Mouse (Mus musculus) liver, adult 2 months (tissue): Measurements from ENCODE around the gene Dop1a. TPM values are rescaled to one million over a fixed set of nuclear protein-coding genes. Genes with fewer than 3 reads are reported as not detected.
A peak's percentile ranks its signal among the peaks of the same experiment; 100 is the strongest.

Experiments
- DNase-seq: peaks from one replicate; pipeline ENCODE4 v3.0.0-alpha.2; 2011; ENCODE audit warnings: low read depth, low spot score; ENCODE audit errors: extremely low read depth
- H3K27ac ChIP-seq: fragments of 200-500 bp; replicated peaks from 2 replicates; pipeline ENCODE4 v1.5.1; 2012; ENCODE audit warnings: low read depth, mild to moderate bottlenecking, control low read depth, inconsistent platforms, low read length; ENCODE audit not compliant: insufficient read depth
- H3K27me3 ChIP-seq: fragments of 200-500 bp; 2 replicates; pipeline ENCODE4 v1.6.1; 2012; ENCODE audit warnings: mild to moderate bottlenecking, moderate library complexity, low read length, inconsistent platforms; ENCODE audit not compliant: control insufficient read depth, insufficient read depth
- H3K36me3 ChIP-seq: fragments of 200-500 bp; 2 replicates; pipeline ENCODE4 v1.6.1; 2012; ENCODE audit warnings: low read length, inconsistent platforms; ENCODE audit not compliant: control insufficient read depth, insufficient read depth
- H3K4me1 ChIP-seq: fragments of 200-500 bp; 2 replicates; pipeline ENCODE4 v1.6.1; 2011; ENCODE audit warnings: low read length; ENCODE audit not compliant: control insufficient read depth, insufficient read depth
- H3K4me3 ChIP-seq: fragments of 200-500 bp; 2 replicates; pipeline ENCODE4 v1.5.1; 2011; ENCODE audit warnings: low read depth, mild to moderate bottlenecking, control low read depth, low read length, moderate library complexity; ENCODE audit not compliant: insufficient read depth
- H3K79me2 ChIP-seq: fragments of 200-500 bp; 2 replicates; pipeline ENCODE4 v1.6.1; 2012; ENCODE audit warnings: inconsistent platforms, mild to moderate bottlenecking, low read length, moderate library complexity; ENCODE audit not compliant: control insufficient read depth, insufficient read depth
- H3K9ac ChIP-seq: fragments of 200-500 bp; 2 replicates; pipeline ENCODE4 v1.6.1; 2012; ENCODE audit warnings: low read depth, mild to moderate bottlenecking, control low read depth, inconsistent platforms, low read length
- CTCF ChIP-seq: fragments of 200-500 bp; IDR thresholded peaks from 2 replicates; pipeline ENCODE4 v1.5.1; 2011; ENCODE audit warnings: low read depth, low read length, control low read depth
- POLR2A ChIP-seq: fragments of 200-500 bp; IDR thresholded peaks from 2 replicates; pipeline ENCODE4 v1.6.1; 2011; ENCODE audit warnings: low read length, control low read depth; ENCODE audit not compliant: insufficient read depth; ENCODE audit errors: extremely low read depth
- WGBS: fragments of 180-500 bp; shearing (Covaris S2); methylation state at CpG from one replicate; pipeline ENCODE4 v1.1.7; 2018; 5-methylcytosine and 5-hydroxymethylcytosine counted together
- polyA plus RNA-seq: library from polyadenylated mRNA; depleted of rRNA; stranded (reverse); fragments of >200 nt; gene quantifications from 2 replicates; pipeline ENCODE4 v1.2.3, GENCODE M21; 2012
- total RNA-seq: library from RNA; depleted of rRNA; stranded (reverse); fragments of >200 nt; gene quantifications from 2 replicates; pipeline ENCODE4 v1.2.3, GENCODE M21; 2014

Gene Dop1a
- total and polyA plus RNA-seq, 2 experiments, result 5.9 to 25.9 TPM

GRCm38 (mm10) chr9:86438337-86439009 is 28.5 kb upstream of the Dop1a start:
- no peaks in the 10 kb centered on the region for H3K79me2 ChIP-seq
- WGBS, result 89% methylated on average over 11 of the region's 11 CpGs
- H3K4me3 ChIP-seq, result no peak overlapping the region
- TF ChIP-seq CTCF (no peak), POLR2A (no peak)
- no peaks in the 10 kb centered on the region for H3K27me3 ChIP-seq
- no peaks in the 10 kb centered on the region for H3K36me3 ChIP-seq
- no peak overlapping the region for H3K9ac ChIP-seq
- no peaks in the 10 kb centered on the region for H3K4me1 ChIP-seq
- no peak for DNase-seq
- no peak overlapping the region for H3K27ac ChIP-seq

- H3K4me3 ChIP-seq, result no peak overlapping the region
- no peaks in the 10 kb centered on the region for H3K4me1 ChIP-seq
- no peaks in the 10 kb centered on the region for H3K27me3 ChIP-seq
- H3K9ac ChIP-seq, result no peak overlapping the region
- no peak for TF ChIP-seq CTCF
- no peak for TF ChIP-seq POLR2A
- H3K27ac ChIP-seq, result no peak overlapping the region
- no peaks in the 10 kb centered on the region for H3K36me3 ChIP-seq
- peak; percentile 60 for DNase-seq
- H3K79me2 ChIP-seq, result no peaks in the 10 kb centered on the region
- WGBS, result 62% methylated on average over 4 of the region's 4 CpGs
These were observed 24.7 kb upstream of the Dop1a start for GRCm38 (mm10) chr9:86442248-86442647.

GRCm38 (mm10) chr9:86446847-86447246 is 20.1 kb upstream of the Dop1a start:
- H3K9ac ChIP-seq, result no peak overlapping the region
- DNase-seq, result peak; percentile 61
- H3K36me3 ChIP-seq, result no peaks in the 10 kb centered on the region
- no peak overlapping the region for H3K4me3 ChIP-seq
- WGBS, result 62% methylated on average over 7 of the region's 7 CpGs
- H3K4me1 ChIP-seq, result peaks cover 3% of the 10 kb centered on the region; the same call in 1 of the 2 replicates
- no peaks in the 10 kb centered on the region for H3K79me2 ChIP-seq
- H3K27me3 ChIP-seq, result no peaks in the 10 kb centered on the region
- H3K27ac ChIP-seq, result no peak overlapping the region
- TF ChIP-seq POLR2A (no peak), CTCF (no peak)

GRCm38 (mm10) chr9:86447431-86447830 is 19.5 kb upstream of the Dop1a start:
- H3K4me3 ChIP-seq, result no peak overlapping the region
- 79% methylated on average over 8 of the region's 8 CpGs for WGBS
- H3K27ac ChIP-seq, result no peak overlapping the region
- no peak overlapping the region for H3K9ac ChIP-seq
- no peaks in the 10 kb centered on the region for H3K36me3 ChIP-seq
- no peaks in the 10 kb centered on the region for H3K79me2 ChIP-seq
- DNase-seq, result no peak
- no peaks in the 10 kb centered on the region for H3K27me3 ChIP-seq
- H3K4me1 ChIP-seq, result peaks cover 3% of the 10 kb centered on the region; the same call in 1 of the 2 replicates
- TF ChIP-seq POLR2A (no peak), CTCF (no peak)

- H3K9ac ChIP-seq, result no peak overlapping the region
- H3K4me3 ChIP-seq, result no peak overlapping the region
- H3K36me3 ChIP-seq, result no peaks in the 10 kb centered on the region
- H3K27ac ChIP-seq, result no peak overlapping the region
- DNase-seq, result peak; percentile 75
- H3K4me1 ChIP-seq, result peaks cover 3% of the 10 kb centered on the region; the same call in 1 of the 2 replicates
- no peaks in the 10 kb centered on the region for H3K27me3 ChIP-seq
- TF ChIP-seq CTCF (peak; percentile 98), POLR2A (no peak)
- H3K79me2 ChIP-seq, result no peaks in the 10 kb centered on the region
- 2% methylated on average over 11 of the region's 11 CpGs for WGBS
These were observed 17.4 kb upstream of the Dop1a start for GRCm38 (mm10) chr9:86449581-86449980.

GRCm38 (mm10) chr9:86451094-86451493 is 15.9 kb upstream of the Dop1a start:
- H3K27me3 ChIP-seq, result no peaks in the 10 kb centered on the region
- no peaks in the 10 kb centered on the region for H3K79me2 ChIP-seq
- peaks cover 3% of the 10 kb centered on the region; the same call in 1 of the 2 replicates for H3K4me1 ChIP-seq
- WGBS, result 81% methylated on average over 6 of the region's 6 CpGs
- no peak overlapping the region for H3K4me3 ChIP-seq
- no peak for DNase-seq
- H3K27ac ChIP-seq, result no peak overlapping the region
- TF ChIP-seq CTCF (no peak), POLR2A (no peak)
- H3K9ac ChIP-seq, result no peak overlapping the region
- H3K36me3 ChIP-seq, result no peaks in the 10 kb centered on the region
